Mouse (Mus musculus) forebrain, postnatal 0 days (tissue): ENCODE measurements around the gene N4bp1. TPM values are rescaled to one million over a fixed set of nuclear protein-coding genes. Genes with fewer than 3 reads are reported as not detected.

Experiments used
- ATAC-seq: fragments of 200-750 bp; cut with Nextera tagmentation; 2 replicates; pipeline ENCODE4 v1.8.0; 2017; ENCODE audit warnings: mild to moderate bottlenecking, moderate library complexity
- DNase-seq: peaks from one replicate; pipeline ENCODE4 v3.0.0-alpha.2; 2015
- H3K27ac ChIP-seq: fragments of 300-500 bp; sonication (generic); 2 replicates; pipeline ENCODE4 v1.5.1; 2014; ENCODE audit warnings: low read depth, mild to moderate bottlenecking, antibody characterized with exemption, low read length, moderate library complexity, mixed read lengths
- H3K27me3 ChIP-seq: fragments of 300-500 bp; sonication (generic); 2 replicates; pipeline ENCODE4 v1.6.1; 2014; ENCODE audit warnings: mild to moderate bottlenecking, low read length, mixed read lengths; ENCODE audit not compliant: insufficient read depth
- H3K36me3 ChIP-seq: fragments of 300-500 bp; sonication (generic); 2 replicates; pipeline ENCODE4 v1.6.1; 2014; ENCODE audit warnings: mild to moderate bottlenecking, moderate library complexity; ENCODE audit not compliant: insufficient read depth
- H3K4me1 ChIP-seq: fragments of 300-500 bp; sonication (generic); 2 replicates; pipeline ENCODE4 v1.6.1; 2014; ENCODE audit warnings: antibody characterized with exemption; ENCODE audit not compliant: insufficient read depth
- H3K4me2 ChIP-seq: fragments of 300-500 bp; sonication (generic); 2 replicates; pipeline ENCODE4 v1.6.1; 2014; ENCODE audit warnings: low read depth, mild to moderate bottlenecking, moderate library complexity
- H3K4me3 ChIP-seq: fragments of 300-500 bp; sonication (generic); 2 replicates; pipeline ENCODE4 v1.5.1; 2014; ENCODE audit warnings: low read depth, low read length, mixed read lengths
- H3K9ac ChIP-seq: fragments of 300-500 bp; sonication (generic); 2 replicates; pipeline ENCODE4 v1.6.1; 2014; ENCODE audit warnings: mild to moderate bottlenecking
- H3K9me3 ChIP-seq: fragments of 300-500 bp; sonication (generic); 2 replicates; pipeline ENCODE4 v1.6.1; 2016; ENCODE audit warnings: low read length
- CTCF ChIP-seq: sonication (generic); IDR thresholded peaks from 2 replicates; pipeline ENCODE4 v1.5.1; 2016; ENCODE audit warnings: antibody characterized with exemption, control low read depth, low read depth
- WGBS: fragments of 180-500 bp; shearing (Covaris S2); extraction: QIAGEN DNeasy Blood & Tissue Kit; methylation state at CpG from one replicate; pipeline ENCODE4 v1.1.7; 2014; 5-methylcytosine and 5-hydroxymethylcytosine counted together
- polyA plus RNA-seq: library from polyadenylated mRNA; unstranded; fragments of >200 nt; fragmentation: Nextera tagmentation; extraction: Ambion mirVana; gene quantifications from 2 replicates; pipeline ENCODE4 v1.2.1, GENCODE M21; 2015
- total RNA-seq: library from RNA; depleted of rRNA; stranded (reverse); fragments of >200 nt; gene quantifications from 2 replicates; pipeline ENCODE4 v1.2.3, GENCODE M21; 2014

The N4bp1 gene
- total and polyA plus RNA-seq, 2 experiments from 2014 or later: 4.5 to 19.4 TPM

- no peak overlapping the region for H3K9ac ChIP-seq
- no peaks in the 10 kb centered on the region for H3K27me3 ChIP-seq
- WGBS: 82% methylated on average over 7 of the region's 7 CpGs
- no peak overlapping the region for H3K4me3 ChIP-seq
- no peaks in the 10 kb centered on the region for H3K9me3 ChIP-seq
- H3K4me1 ChIP-seq: no peaks in the 10 kb centered on the region
- DNase-seq (no peak), ATAC-seq (no peak)
- no peak overlapping the region for H3K4me2 ChIP-seq
- no peak for TF ChIP-seq CTCF
- H3K36me3 ChIP-seq: no peaks in the 10 kb centered on the region
- H3K27ac ChIP-seq: no peak overlapping the region
Observed at GRCm38 (mm10) chr8:86897726-86898419, 12.8 kb upstream of the N4bp1 start.

- H3K4me3 ChIP-seq: no peak overlapping the region
- TF ChIP-seq CTCF: no peak
- H3K9me3 ChIP-seq: no peaks in the 10 kb centered on the region
- no peaks in the 10 kb centered on the region for H3K4me1 ChIP-seq
- H3K9ac ChIP-seq: no peak overlapping the region
- no peak for DNase-seq
- no peaks in the 10 kb centered on the region for H3K36me3 ChIP-seq
- WGBS: 87% methylated on average over 4 of the region's 4 CpGs
- H3K27ac ChIP-seq: no peak overlapping the region
- ATAC-seq: no peak
- no peaks in the 10 kb centered on the region for H3K27me3 ChIP-seq
- H3K4me2 ChIP-seq: no peak overlapping the region
Observed at GRCm38 (mm10) chr8:86895390-86895789, 10.3 kb upstream of the N4bp1 start.

GRCm38 (mm10) chr8:86894194-86894761 is 9.2 kb upstream of the N4bp1 start:
- ATAC-seq (no peak), DNase-seq (no peak)
- Histone ChIP-seq H3K9ac (no peak overlapping the region), H3K36me3 (no peaks in the 10 kb centered on the region), H3K4me1 (no peaks in the 10 kb centered on the region), H3K27ac (no peak overlapping the region), H3K27me3 (no peaks in the 10 kb centered on the region), H3K4me3 (no peak overlapping the region), H3K4me2 (no peak overlapping the region), H3K9me3 (no peaks in the 10 kb centered on the region)
- no peak for TF ChIP-seq CTCF
- WGBS: 88% methylated on average over 6 of the region's 6 CpGs

- no peaks in the 10 kb centered on the region for H3K36me3 ChIP-seq
- no peak overlapping the region for H3K4me2 ChIP-seq
- no peak overlapping the region for H3K27ac ChIP-seq
- ATAC-seq: no peak
- DNase-seq: no peak
- H3K4me3 ChIP-seq: no peak overlapping the region
- no peaks in the 10 kb centered on the region for H3K27me3 ChIP-seq
- 87% methylated on average over 4 of the region's 4 CpGs for WGBS
- no peak for TF ChIP-seq CTCF
- H3K4me1 ChIP-seq: no peaks in the 10 kb centered on the region
- no peak overlapping the region for H3K9ac ChIP-seq
- no peaks in the 10 kb centered on the region for H3K9me3 ChIP-seq
Observed at GRCm38 (mm10) chr8:86893554-86893953, 8.5 kb upstream of the N4bp1 start.

- ATAC-seq (no peak), DNase-seq (no peak)
- Histone ChIP-seq H3K9ac (no peak overlapping the region), H3K4me3 (no peak overlapping the region), H3K9me3 (no peaks in the 10 kb centered on the region), H3K36me3 (no peaks in the 10 kb centered on the region), H3K4me1 (no peaks in the 10 kb centered on the region), H3K27ac (no peak overlapping the region), H3K27me3 (0 out of 2 replicates have a peak, but pooled peaks cover 2% of the 10 kb centered on the region), H3K4me2 (no peak overlapping the region)
- TF ChIP-seq CTCF: no peak
- 85% methylated on average over 1 of the region's 1 CpGs for WGBS
Observed at GRCm38 (mm10) chr8:86891533-86891932, 6.5 kb upstream of the N4bp1 start.

GRCm38 (mm10) chr8:86888058-86888939 is 3.2 kb upstream of the N4bp1 start:
- H3K36me3 ChIP-seq: no peaks in the 10 kb centered on the region
- H3K27me3 ChIP-seq: 0 out of 2 replicates have a peak, but pooled peaks cover 3% of the 10 kb centered on the region
- no peak overlapping the region for H3K27ac ChIP-seq
- ATAC-seq: no peak
- H3K4me2 ChIP-seq: no peak overlapping the region
- 71% methylated on average over 11 of the region's 11 CpGs for WGBS
- H3K9ac ChIP-seq: no peak overlapping the region
- no peak for TF ChIP-seq CTCF
- H3K4me3 ChIP-seq: no peak overlapping the region
- no peaks in the 10 kb centered on the region for H3K9me3 ChIP-seq
- no peak for DNase-seq
- H3K4me1 ChIP-seq: peaks cover 4% of the 10 kb centered on the region; the same call in 1 of the 2 replicates
